Mouse (Mus musculus): ENCODE data around the gene Cryba4.

DNA sequence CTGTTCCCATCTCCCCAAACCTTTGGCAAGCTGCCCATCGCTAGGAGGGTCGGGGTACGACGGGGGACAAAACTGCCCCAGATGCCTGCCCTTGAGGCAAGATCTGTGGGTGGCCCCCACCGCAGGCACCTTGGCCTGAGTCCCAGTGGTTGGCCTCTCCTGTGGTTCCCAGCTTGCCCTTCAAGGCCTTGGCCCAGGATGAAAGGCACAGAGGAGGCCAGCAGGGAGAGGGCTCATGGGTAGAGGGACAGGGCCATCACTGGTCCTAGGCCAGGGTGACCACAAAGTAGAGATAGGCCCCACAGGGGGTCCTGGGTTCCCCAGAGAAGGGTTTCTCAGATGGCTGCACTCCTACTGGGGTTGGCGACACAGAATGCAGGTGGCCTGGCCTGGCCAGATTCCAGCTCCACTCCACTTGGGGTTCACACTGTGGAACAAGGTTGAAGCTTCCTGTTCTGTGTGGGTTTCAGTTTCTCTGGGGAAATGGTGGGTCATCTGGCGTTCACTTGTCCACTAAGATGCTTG lies 2.0 kb upstream of the Cryba4 start:
- no peak for TF ChIP-seq GATA1 (IDR thresholded peaks at IDR 0.05; ENCODE audit: low read length)
- no peak for TF ChIP-seq TAL1 (IDR thresholded peaks at IDR 0.05; ENCODE audit: low read length)

All from erythroblast, embryonic 14.5 days (primary cell).